Mouse (Mus musculus) heart, adult 9 months (tissue): Measurements from ENCODE around the gene Ppp2r5e.
"Not testable (repeated sequence)": the region's sequence is repeated elsewhere in the genome, so short reads cannot be mapped to it uniquely, and the experiment has no call there.

Source experiments
- DNase-seq, 2 experiments: peaks; one replicate each; pipeline ENCODE4 v3.0.0; 2022; ENCODE audit warnings: low spot score in 2 of 2

The Ppp2r5e gene

DNA sequence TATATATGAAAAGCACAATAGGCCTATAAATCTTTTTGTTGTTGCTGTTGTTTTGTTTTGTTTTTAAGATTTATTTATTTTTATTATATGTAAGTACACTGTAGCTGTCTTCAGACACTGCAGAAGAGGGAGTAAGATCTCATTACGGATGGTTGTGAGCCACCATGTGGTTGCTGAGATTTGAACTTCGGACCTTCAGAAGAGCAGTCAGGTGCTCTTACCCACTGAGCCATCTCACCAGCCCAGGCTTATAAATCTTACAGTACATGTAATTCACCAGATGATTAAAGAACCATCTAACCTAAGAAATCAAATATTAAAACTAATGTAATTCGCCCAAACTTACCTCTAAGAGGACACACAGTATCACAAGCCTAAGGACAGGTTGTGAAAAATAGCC is 103.9 kb downstream of the Ppp2r5e start:
- not testable (repeated sequence) for DNase-seq

DNA sequence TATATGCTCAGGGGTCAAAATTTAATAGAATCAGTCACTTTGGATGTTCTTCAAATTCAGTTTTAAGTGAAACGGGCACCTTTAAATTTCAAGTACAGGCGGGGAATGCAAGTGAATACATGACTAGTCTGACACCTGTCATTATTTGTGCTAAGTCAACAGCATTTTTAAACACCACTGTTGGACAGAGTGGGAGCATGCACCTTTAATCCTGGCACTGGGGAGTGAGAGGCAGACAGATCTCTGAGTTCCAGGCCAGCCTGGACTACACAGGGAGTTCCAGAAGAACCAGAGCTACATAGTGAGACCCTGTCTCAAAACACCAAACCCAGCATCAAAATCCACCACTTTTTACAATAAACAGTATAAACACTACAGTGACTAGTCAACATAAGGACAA is 108.5 kb downstream of the Ppp2r5e start:
- DNase-seq: no peak

GRCm38 (mm10) chr12:75486568-75487286 is 109.3 kb downstream of the Ppp2r5e start:
- DNase-seq: no peak

DNA sequence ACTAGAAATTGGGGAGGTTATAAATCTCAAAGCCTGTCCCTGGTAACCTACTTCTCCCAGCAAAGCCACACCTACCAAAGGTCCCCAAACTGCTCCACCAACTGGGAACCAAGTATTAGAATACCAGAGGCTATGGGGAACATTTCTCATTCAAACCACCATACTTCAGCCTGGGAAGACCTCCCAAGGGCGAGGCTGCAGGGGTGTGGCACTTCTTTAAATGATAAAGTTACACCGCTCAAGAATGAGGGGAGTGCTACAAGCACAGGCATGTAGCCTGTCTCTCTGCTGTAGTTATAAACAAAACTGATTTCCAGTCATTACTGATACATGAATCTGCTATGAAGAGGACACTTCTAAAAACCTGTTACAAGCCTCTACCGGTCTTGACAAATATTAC is 113.3 kb downstream of the Ppp2r5e start:
- no peak for DNase-seq

- DNase-seq: no peak
Measured at GRCm38 (mm10) chr12:75482015-75482414, 114.0 kb downstream of the Ppp2r5e start.

DNA sequence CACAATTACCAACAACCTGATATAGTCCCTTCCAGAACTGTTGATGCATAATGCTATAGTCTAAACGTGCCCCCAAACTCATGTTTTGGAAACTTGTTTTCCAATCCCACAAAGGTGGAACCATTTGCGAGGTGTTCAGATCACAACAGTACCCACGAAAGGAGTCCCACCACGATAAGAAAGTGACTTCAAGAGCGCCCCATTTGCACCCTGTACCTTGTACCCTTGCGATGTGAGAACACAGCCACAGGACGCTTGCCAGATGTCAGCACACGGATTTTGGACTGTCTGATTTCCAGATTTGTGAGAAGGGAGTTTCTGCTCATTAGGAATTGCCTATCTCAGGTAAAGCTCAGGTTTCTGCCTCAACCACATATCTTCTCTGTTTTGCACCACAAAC is 116.0 kb downstream of the Ppp2r5e start:
- no peak for DNase-seq

GRCm38 (mm10) chr12:75479375-75479898 is 116.6 kb downstream of the Ppp2r5e start:
- DNase-seq: no peak

- no peak for DNase-seq
Measured at GRCm38 (mm10) chr12:75478596-75478995, 117.4 kb downstream of the Ppp2r5e start.

- DNase-seq: no peak
Measured at GRCm38 (mm10) chr12:75478117-75478516, 117.9 kb downstream of the Ppp2r5e start.

- DNase-seq: no peak
Measured at GRCm38 (mm10) chr12:75473021-75473420, 123.0 kb downstream of the Ppp2r5e start.

DNA sequence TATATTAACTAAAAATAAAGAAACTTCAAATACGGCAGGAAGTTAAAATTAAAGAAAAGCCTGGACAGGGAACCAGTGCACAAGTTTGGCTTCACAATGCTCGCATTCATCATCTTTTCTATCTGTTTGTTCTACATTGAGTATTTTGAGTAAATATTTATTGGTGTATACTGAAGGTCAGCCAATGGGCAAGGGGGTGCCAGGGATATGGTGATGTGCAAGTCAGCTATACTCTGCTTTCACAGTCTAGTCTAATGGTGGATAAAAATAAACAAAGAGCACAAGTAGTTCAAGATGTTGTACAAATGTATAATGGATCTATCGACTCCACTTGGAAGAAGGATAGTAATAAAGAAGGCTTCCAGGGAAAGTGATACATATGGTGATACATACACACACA is 123.9 kb downstream of the Ppp2r5e start:
- no peak for DNase-seq

GRCm38 (mm10) chr12:75467814-75468213 is 128.2 kb downstream of the Ppp2r5e start:
- DNase-seq: no peak

DNA sequence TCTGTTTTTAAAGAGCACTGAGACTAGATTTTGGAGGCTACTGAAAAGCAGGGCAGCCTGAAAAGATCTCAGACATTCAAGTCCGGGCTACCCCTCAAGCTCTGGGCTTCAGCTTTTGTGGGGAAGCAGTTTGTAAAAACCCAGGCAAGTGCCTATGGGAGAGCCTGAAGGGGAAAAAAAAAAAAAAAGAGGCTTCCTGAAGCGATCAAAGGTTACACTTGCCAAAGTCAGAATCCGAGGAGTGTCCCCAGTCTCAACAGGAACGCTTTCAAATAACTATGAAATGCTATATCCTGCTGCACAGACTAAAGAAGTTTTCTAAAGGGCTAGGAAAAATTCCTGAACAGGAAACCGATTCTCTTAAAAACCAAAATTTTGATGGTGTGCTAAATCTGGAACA is 128.9 kb downstream of the Ppp2r5e start:
- no peak for DNase-seq

GRCm38 (mm10) chr12:75466206-75466605 is 129.8 kb downstream of the Ppp2r5e start:
- no peak for DNase-seq

DNA sequence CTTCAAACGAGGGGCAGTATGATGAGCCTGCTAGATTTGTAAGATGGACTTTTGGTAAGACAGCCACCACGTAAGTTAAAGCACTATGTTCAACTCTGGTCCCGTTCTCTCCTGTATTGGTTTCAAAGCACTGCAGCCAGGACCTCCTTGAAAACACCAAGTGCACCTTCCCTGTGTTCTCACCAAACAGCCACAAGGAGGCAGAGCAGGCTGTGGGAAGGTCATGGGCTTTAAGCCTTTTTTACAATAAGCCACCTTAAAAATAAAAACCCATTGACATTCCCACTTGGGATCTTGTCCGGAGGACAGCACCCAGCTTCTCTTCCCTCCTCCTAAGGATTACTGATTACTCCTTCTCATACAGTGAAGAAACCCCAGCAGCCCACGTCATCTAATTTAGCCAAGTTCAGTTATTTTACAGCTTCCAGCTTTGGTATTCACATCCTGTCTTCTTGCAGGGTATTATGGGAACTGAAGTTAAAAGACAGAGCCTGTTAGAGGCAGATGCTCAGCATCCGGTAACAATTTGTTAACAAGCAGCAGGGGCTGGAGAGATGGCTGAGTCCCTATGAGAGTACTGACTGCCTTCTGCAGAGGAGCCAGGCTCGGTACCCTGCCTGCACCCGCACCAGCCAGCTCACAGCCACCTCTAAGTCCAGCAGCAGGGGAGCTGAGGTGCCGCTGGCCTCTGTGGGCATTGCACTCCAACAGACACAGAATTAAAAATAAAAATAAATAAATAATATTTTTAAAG is 131.9 kb downstream of the Ppp2r5e start:
- no peak for DNase-seq

- DNase-seq: no peak
Measured at GRCm38 (mm10) chr12:75460561-75460960, 135.5 kb downstream of the Ppp2r5e start.

DNA sequence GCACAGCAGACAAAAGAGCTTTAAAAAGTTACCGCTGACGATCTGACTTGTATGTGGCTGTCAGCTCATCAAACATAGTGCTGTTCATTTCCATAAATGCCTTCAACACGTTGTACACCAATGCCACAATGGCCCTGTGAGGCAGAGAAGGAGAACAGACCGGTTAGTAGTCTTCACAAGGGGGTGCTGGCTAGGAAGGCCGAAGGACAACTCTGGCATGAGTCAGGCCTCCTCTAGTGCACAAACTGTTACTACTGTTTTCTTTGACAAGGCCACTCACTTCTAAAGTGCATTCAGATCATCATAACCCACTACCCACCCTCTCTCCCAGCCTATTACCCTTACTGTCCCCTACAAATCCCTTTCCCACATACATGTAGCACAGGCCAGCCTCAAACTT is 136.4 kb downstream of the Ppp2r5e start:
- no peak for DNase-seq

GRCm38 (mm10) chr12:75453441-75453840 is 142.6 kb downstream of the Ppp2r5e start:
- no peak for DNase-seq

GRCm38 (mm10) chr12:75453027-75453426 is 143.0 kb downstream of the Ppp2r5e start:
- DNase-seq: no peak

- DNase-seq: no peak
Measured at GRCm38 (mm10) chr12:75450592-75450991, 145.5 kb downstream of the Ppp2r5e start.

- DNase-seq: no peak
Measured at GRCm38 (mm10) chr12:75450011-75450410, 146.0 kb downstream of the Ppp2r5e start.

DNA sequence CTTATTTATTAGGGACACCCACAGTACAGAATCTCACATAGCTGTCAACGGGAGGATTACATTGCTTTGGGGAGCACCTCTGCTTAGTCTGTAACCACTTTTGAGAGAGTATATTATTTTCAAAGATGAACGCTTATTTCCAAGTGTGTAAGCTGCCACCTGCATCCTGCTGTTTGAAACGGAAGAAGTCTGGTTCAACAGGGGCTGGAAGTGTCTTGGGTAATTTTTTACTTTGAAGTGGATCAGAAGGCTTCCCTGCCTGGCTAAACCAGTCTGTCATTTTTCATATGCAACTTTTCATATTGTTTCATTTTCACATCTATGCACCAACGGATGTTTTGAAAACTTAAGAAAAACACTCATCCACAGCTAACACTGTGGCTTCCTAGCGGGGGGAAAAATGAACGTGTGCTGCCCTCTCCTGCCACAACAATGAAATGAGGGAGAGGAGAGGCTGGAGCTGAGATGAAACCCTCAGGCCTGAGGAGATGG is 146.5 kb downstream of the Ppp2r5e start:
- peak in 1 of 2 experiments; percentile 14 for DNase-seq

DNA sequence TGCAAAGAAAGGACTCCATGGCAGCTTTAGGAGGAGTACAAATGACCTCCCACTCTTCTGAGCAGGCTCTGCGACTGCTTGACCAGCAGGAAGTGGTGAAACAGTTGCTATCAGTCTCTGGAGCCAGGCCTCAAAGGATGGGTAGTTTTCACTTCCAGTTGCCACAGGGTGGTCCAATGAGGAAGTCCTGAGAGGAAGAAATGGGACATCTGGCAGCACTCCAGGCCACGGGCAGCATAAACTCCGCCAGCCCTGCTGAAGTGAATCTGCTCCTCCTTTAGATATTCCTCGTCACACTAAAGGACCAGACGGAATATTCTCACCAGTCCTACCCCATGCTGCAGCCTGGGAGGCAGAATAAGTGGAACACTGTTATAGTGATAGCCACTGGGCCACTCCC is 147.1 kb downstream of the Ppp2r5e start:
- peak; percentile 56 to 62 for DNase-seq
